In the genomic region with DNA sequence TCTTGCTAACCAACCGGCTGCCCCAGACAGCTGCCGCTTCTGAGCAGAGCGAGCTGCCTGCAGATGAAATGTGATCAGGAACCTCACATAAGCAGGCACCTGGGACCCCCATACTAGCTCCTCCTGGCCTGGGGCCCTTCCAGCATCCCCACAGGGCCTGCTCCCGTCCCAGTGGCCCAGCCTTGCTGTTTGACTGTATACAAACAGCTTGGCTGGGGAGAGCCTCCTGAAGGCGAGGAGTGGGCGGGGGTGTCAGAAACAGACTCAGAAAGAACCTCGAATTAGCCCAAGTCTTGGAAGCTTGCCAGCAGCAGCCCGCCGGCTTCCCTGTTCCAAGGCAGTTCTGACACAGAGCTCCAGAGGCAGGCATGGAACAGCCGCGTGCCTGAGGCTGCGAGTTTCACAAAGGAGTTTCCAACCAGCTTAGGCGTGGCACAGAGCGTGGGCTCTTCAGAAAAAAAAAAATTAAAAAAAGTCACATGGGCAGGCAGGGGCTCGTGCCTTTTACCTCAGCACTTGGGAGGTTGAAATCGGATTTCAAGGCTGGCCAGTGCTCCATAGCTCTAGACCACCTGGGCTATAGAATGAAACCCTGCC, we compare ENCODE assay signal across 7 mouse cellular contexts. TPM values are rescaled to one million over a fixed set of nuclear protein-coding genes. Genes with fewer than 3 reads are reported as not detected.
DNase-seq lines count a peak whose midpoint lies in the region; ATAC-seq and TF ChIP-seq lines count a peak whose summit lies in the region.

No protein-coding gene starts in this region.

- 0 out of 2 replicates have a peak overlapping the region, but pooled peaks have one; percentile 13 for H3K4me2 ChIP-seq in hindbrain, embryonic 12.5 days (replicated peaks)
- no peak overlapping the region for H3K4me2 ChIP-seq in midbrain, embryonic 15.5 days

- H3K36me3 ChIP-seq in hindbrain, embryonic 12.5 days = no peaks in the 10 kb centered on the region
- no peaks in the 10 kb centered on the region for H3K36me3 ChIP-seq in midbrain, embryonic 15.5 days (replicated peaks)

- peaks cover 47% of the 10 kb centered on the region for H3K4me1 ChIP-seq in hindbrain, embryonic 12.5 days
- H3K4me1 ChIP-seq in midbrain, embryonic 15.5 days = peaks cover 22% of the 10 kb centered on the region

- H3K9me3 ChIP-seq in hindbrain, embryonic 12.5 days (replicated peaks) = no peaks in the 10 kb centered on the region
- no peaks in the 10 kb centered on the region for H3K9me3 ChIP-seq in midbrain, embryonic 15.5 days

- no peak overlapping the region for H3K4me3 ChIP-seq in hindbrain, embryonic 12.5 days
- no peak overlapping the region for H3K4me3 ChIP-seq in midbrain, embryonic 15.5 days

- 28% methylated on average over 16 of the region's 16 CpGs for WGBS in hindbrain, embryonic 12.5 days
- WGBS in midbrain, embryonic 15.5 days = 16% methylated on average over 16 of the region's 16 CpGs

- peak overlapping the region; percentile 23; the same call in 1 of the 2 replicates for H3K9ac ChIP-seq in hindbrain, embryonic 12.5 days
- no peak overlapping the region for H3K9ac ChIP-seq in midbrain, embryonic 15.5 days

- no peak for TF ChIP-seq CTCF in brain, embryonic 14.5 days (IDR thresholded peaks at IDR 0.05; ENCODE audit: borderline replicate concordance, extremely low read depth, insufficient read depth, insufficient read length)

- H3K27me3 ChIP-seq in hindbrain, embryonic 12.5 days = no peaks in the 10 kb centered on the region
- no peaks in the 10 kb centered on the region for H3K27me3 ChIP-seq in midbrain, embryonic 15.5 days (replicated peaks)

- DNase-seq in MN1 (ENCODE audit: low spot score) = peak; percentile 91
- DNase-seq in brain, embryonic 14.5 days (ENCODE audit: low read depth) = peak; percentile 98
- peak; percentile 95 to 96 for DNase-seq in frontal cortex, postnatal 14 days (ENCODE audit: low spot score in 2 of 2)
- DNase-seq in left cerebral cortex, adult 8-10 months (ENCODE audit: low spot score in 2 of 2) = peak; percentile 85 to 98

- peak overlapping the region; percentile 84 for H3K27ac ChIP-seq in hindbrain, embryonic 12.5 days
- H3K27ac ChIP-seq in midbrain, embryonic 15.5 days = peak overlapping the region; percentile 53

- TF ChIP-seq POLR2A in brain, embryonic 14.5 days (IDR thresholded peaks at IDR 0.05; ENCODE audit: borderline replicate concordance, extremely low read depth, insufficient read depth, insufficient read length, poor library complexity, severe bottlenecking) = no peak

- ATAC-seq in hindbrain, embryonic 12.5 days (ENCODE audit: low FRiP score) = peak; percentile 65
- peak; percentile 75 for ATAC-seq in midbrain, embryonic 15.5 days (replicated peaks)
- no peak for ATAC-seq in inflammation-experienced regulatory T-cells, adult 6 months

RNA-seq across cellular contexts. Expression of gene Morn1, which starts 36.2 kb away (rescaled TPM):
- 8.0 and 12.6 TPM in 2 replicates for polyA plus RNA-seq in brain, embryonic 14.5 days (2012; rRNA removed)
- 7.7 and 8.0 TPM in 2 replicates for polyA plus RNA-seq in hindbrain, embryonic 12.5 days (2016; fragmentation: Nextera tagmentation; extraction: Ambion mirVana)
- total RNA-seq in left cerebral cortex, adult 8-10 months (2022) = 10 to 100 TPM; 10.2 to 19.4 (median 12.9) TPM
- 8.2 and 8.9 TPM in 2 replicates for polyA plus RNA-seq in midbrain, embryonic 15.5 days (2015; fragmentation: Nextera tagmentation; extraction: Ambion mirVana)
- 1 to 10 TPM in 2 of 3 experiments, under 1 TPM in 1; 0.79 to 2.1 (median 1.7) TPM for polyA plus RNA-seq in inflammation-experienced regulatory T-cells, adult 6 months (2017; shearing (Covaris generic))

RNA-seq across cellular contexts. Expression of gene Rer1, which starts 36.4 kb away (rescaled TPM):
- polyA plus RNA-seq in brain, embryonic 14.5 days (2012; rRNA removed) = 84.0 and 95.7 TPM in 2 replicates
- polyA plus RNA-seq in hindbrain, embryonic 12.5 days (2016; fragmentation: Nextera tagmentation; extraction: Ambion mirVana) = 130 and 137 TPM in 2 replicates
- total RNA-seq in left cerebral cortex, adult 8-10 months (2022) = 10 to 100 TPM; 63.3 to 69.9 (median 64.2) TPM
- polyA plus RNA-seq in midbrain, embryonic 15.5 days (2015; fragmentation: Nextera tagmentation; extraction: Ambion mirVana) = 111 and 115 TPM in 2 replicates
- 100 to 1,000 TPM; 101 to 140 (median 102) TPM for polyA plus RNA-seq in inflammation-experienced regulatory T-cells, adult 6 months (2017; shearing (Covaris generic))

RNA-seq across cellular contexts. Expression of gene Pex10, which starts 55.7 kb away (rescaled TPM):
- polyA plus RNA-seq in brain, embryonic 14.5 days (2012; rRNA removed) = 19.2 and 27.0 TPM in 2 replicates
- 18.0 and 18.4 TPM in 2 replicates for polyA plus RNA-seq in hindbrain, embryonic 12.5 days (2016; fragmentation: Nextera tagmentation; extraction: Ambion mirVana)
- total RNA-seq in left cerebral cortex, adult 8-10 months (2022) = 10 to 100 TPM; 17.6 to 21.2 (median 19.5) TPM
- polyA plus RNA-seq in midbrain, embryonic 15.5 days (2015; fragmentation: Nextera tagmentation; extraction: Ambion mirVana) = 21.9 and 22.7 TPM in 2 replicates
- polyA plus RNA-seq in inflammation-experienced regulatory T-cells, adult 6 months (2017; shearing (Covaris generic)) = 1 to 10 TPM; 5.8 to 8.7 (median 7.2) TPM
